Mouse (Mus musculus): ENCODE data around the gene Rint1. TPM values are rescaled to one million over a fixed set of nuclear protein-coding genes. Genes with fewer than 3 reads are reported as not detected.
"Not testable (repeated sequence)": the region's sequence is repeated elsewhere in the genome, so short reads cannot be mapped to it uniquely, and the experiment has no call there.

Rint1 gene
- total RNA-seq, 2 experiments from 2014 or later: 24.7 to 43.9 TPM

DNA sequence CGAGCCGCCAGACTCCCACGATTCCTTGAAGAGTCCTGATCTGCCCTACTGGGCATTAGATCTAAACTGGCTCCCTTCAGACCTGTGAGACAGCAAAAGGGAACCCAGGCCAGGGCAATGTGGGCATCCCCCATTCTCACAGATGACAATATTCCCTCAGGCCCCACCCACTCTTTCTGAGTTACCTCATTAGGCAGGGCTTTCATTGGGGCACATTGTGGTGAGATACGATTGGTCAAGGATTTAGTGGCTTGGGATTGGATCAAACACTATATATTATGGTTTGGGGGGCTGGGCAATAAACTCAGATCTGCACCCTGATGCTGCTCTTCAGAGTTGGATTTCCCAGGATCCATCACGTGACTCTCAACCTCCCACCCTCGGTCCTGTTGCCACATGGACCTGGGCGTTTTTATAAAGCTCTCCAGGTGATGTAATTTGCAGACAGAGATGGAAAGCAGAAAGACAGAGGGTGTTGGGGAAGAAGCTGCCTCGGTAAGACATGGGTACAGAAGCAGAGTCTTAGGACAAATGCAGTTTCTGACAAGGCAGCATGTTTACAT, 36.7 kb downstream of the Rint1 start:
- ATAC-seq (replicated peaks; ENCODE audit: low FRiP score, poor library complexity, severe bottlenecking): no peak

DNA sequence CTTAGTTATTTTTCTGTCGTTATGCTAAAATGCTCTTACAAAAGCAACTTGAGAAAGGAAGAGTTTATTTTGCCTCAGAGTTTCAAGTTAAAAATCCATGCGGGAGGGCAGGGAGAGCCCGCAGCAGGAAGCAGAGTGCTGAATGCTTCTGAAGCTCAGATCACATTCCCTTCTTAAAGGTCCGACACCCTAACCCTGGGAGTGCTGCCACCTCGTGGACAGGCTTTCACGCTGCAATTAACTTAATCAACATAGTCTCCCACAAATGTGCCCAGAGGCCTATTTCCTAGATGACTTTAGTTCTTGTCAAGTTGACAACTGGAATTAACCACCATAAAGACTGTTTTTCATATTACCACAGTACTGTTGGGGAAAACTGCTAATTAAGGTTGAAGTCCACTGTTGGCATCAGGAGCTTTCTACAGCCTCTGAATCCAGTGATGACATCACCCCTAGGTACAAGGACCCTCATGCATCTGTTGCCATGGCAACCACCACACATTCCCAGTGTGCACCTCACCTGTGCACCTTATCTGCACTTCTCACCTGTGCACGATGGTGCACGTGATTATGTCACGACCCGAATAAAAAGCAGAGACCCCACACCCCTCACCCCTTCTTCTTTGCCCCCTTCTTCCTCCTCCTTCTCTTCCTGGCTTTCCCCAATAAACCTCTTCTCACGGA, 39.0 kb downstream of the Rint1 start:
- peak; percentile 81 for ATAC-seq (replicated peaks; ENCODE audit: low FRiP score, poor library complexity, severe bottlenecking)

DNA sequence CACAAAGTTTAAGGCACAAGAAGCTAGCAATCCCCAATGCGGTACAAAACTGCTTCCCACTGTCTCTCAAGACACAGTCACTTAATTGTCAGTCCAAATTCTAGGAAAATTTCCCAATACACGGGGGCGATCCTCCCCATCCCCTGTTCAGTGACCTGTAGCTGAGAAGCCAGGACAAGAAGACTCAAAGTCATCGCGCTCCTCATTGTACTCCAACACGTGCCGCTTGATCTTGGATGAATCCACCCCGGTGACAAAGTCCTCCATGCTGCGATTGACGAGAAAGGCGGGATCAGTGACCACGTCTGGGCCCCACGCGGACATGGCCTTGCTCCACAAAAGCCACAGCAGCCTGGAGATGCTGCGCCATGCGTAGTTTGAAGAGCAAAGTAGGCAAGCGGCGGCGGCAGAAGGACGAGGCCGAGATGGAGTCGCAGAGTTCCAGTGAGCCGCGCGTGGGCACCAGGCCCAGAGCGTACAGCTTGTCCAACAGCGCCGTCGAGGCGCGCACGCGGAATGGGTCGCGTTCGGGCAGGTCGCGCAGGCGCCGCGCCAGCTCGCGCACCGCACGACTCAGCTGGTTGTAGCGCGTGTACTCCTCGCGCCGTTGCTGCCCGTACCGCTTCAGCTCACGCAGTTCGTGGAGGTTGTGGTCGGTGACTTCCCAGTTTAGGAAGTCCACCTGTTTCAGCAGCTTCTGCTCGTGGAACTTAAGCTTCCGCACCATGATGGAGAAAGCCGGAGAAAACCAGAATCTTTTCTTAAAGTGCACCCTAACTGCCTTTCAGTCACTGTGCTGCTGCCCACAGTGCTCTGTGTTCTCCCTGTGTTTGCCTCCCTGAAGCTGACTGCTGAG, 43.6 kb downstream of the Rint1 start:
- ATAC-seq (replicated peaks; ENCODE audit: low FRiP score, poor library complexity, severe bottlenecking): no peak

DNA sequence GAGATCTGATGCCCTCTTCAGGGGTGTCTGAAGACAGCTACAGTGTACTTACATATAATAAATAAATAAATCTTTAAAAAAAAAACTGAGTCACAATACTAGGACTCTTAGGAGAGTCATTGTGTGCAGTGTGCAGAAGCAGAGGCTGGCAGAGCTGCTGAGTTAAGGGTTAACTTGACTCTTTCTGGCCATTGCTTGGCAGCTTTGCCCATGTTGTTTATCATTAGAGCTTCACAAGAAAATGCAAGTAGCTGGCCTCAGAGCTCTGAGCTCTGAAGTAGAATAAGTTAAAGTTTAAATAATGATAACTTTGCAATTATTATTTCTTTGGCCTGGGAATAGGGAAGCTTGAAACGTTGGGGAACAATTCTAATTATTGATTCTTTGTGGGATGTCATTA, 48.2 kb downstream of the Rint1 start:
- not testable (repeated sequence) for ATAC-seq (replicated peaks; ENCODE audit: low FRiP score, poor library complexity, severe bottlenecking)

DNA sequence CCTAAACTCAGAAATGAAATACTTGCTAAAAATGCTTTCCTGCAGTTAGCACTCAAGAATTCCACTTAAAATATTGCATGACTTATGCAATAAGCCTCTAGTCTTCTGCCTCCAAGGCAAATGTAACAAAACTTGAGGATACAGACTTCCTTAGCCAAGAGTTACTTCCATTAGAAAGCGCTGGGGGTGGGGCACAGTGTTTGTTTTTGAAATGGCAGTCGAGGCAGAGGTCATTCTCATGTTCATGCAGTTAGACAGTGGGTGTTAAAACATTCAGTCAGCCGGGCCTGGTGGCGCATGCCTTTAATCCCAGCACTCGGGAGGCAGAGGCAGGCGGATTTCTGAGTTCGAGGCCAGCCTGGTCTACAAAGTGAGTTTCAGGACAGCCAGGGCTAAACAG, 50.6 kb downstream of the Rint1 start:
- no peak for ATAC-seq (replicated peaks; ENCODE audit: low FRiP score, poor library complexity, severe bottlenecking)

DNA sequence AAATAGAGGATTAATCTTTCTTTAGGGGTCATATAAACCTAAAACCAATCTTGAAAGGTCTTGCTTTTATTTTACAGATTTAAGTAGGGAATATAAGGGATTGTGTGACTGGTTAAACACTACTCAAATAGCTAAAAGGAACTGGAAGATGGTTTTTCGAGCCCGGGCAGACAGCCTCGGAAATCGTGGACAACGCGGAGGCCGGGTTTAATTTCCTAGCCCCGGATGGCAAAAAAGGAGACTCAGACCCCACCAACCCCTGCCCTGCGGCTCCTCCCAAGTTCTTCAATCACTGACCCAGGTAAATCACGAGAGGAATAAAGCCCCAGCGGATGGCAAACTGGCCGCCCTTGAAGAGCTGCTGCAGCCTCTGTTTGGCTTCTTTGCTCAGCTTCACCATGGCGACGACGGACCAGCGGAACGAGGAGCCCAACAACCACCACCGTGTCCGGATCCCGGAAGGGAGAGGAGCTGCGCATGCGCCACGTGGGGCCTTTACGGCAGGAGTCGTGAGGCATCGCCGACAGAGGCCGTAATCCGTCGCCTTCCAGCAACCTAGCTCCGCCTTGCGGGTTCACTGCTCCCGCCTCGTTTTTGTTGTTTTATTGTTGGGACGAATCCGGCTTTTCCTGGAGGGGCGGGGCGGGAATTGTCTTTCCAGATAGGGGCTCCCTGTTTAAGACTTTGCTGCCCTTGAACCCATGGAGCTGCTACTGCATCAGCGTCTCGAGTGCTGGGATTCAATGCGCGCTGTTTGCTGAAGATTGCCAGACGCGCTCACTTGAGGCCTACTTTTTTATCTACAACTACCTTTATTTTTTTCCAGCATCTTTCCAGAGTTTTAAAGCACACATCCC, 56.4 kb downstream of the Rint1 start, which contains the start of gene Tomm7:
Tomm7 (minus strand) TSS at position 488 of the 857 bp plus-strand sequence.
- peak; percentile 96 for ATAC-seq (replicated peaks; ENCODE audit: low FRiP score, poor library complexity, severe bottlenecking)

DNA sequence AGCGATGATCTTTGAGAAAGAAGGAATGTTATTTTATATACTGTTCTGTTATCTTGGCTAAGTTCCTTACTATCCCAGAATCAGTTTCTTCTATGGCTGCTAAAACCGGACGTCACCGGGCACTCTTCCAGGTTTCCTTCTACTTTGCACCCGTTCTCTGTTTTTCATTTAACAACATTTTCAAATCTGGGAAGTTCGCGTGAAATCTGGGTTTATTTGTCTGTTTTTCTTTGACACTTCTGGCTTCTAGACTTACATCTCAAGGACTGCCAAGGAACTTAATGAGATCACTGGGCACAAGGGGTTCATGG, 57.0 kb downstream of the Rint1 start:
- ATAC-seq (replicated peaks; ENCODE audit: low FRiP score, poor library complexity, severe bottlenecking): peak; percentile 28; the same call in 1 of the 2 replicates

DNA sequence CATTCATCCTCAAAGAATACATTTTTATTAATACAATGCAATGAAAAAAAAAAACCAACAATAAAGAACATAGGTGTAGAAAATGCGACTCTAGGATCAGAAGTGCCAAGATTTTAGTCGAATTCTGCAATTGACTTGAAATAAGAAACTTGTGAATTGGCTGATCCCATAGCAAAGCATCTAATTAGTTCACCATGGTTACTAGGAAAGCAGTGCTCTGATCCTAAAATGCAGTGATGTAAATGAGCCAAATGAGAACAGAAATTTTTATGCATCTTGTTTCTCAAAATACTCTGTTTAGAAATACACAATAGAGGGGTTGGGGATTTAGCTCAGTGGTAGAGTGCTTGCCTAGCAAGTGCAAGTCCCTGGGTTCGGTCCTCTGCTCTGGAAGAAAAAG, 57.6 kb downstream of the Rint1 start:
- no peak for ATAC-seq (replicated peaks; ENCODE audit: low FRiP score, poor library complexity, severe bottlenecking)

DNA sequence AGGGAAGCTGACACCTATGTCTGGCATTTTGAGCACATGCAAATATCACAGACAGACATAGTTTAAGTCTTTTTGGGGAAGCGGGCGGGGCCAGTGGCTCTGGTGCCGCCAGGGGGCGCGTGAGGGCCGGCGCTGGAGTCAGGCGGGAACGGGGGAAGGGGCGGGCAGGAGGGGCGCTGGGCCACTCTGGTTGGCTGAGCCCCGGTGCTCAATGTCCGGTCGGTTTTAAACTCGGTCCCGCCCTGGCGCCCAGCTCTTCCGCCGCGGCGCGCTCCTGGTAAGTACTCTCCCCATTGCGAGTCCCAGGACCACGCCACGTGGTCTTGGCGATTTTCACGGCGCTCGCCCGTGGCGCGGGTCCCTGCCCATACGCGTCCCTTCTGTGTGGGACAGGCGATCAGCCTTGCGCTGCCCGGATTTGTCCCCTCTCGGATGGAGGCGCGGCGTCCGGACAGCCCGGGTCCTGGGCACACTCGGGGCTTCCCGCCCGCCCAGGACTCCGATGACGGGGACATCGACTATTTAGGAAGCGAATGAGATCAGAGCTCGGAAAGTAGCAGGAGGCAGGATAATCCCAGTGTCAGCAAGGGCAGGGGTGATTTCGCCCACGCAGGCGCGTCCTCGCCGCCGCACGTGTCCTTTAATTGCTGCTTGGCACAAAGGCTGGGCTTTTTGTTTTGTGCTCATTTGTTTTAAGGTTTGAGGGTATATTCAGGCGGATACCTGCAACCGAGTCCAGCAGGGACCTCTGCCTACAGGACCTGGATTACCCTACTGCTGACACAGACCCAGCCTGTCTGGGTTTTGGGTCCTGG, 63.0 kb downstream of the Rint1 start:
- ATAC-seq (replicated peaks; ENCODE audit: low FRiP score, poor library complexity, severe bottlenecking): peak; percentile 91

DNA sequence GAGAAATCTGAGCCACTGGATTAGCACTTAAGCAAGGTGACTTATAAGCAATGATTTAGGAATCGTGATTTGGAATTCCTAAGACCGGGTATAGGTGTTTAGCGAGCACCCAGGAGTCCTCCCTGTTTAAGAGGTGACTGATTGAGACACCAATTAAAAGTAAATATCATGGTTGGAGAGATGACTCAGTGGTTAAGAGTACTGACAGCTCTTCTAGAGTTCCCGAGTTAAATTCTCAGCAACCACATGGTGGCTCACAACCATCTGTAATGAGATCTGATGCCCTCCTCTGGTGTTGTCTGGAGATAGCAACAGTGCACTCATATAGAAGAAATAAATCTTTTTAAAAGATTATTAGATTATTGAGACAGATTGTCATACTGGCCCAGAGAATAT, 63.6 kb downstream of the Rint1 start:
- ATAC-seq (replicated peaks; ENCODE audit: low FRiP score, poor library complexity, severe bottlenecking): not testable (repeated sequence)

DNA sequence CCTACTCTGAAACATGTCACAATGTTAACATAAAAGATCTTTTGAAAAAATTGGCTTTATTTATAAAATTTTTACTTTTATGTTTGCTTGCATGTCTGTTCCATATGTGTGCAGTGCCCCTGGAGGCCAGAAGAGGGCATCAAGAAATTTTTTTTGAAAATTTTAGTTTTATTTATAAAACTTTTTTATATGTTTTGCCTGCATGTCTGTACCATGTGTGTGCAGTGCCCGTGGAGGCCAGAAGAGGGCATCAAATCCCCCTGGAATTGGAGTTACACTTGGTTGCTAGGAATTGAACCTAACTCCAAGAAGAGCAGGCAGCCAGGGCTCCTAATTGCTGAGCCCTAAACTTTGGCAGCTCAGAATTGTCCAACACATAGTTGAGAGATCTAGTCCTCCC, 65.4 kb downstream of the Rint1 start:
- ATAC-seq (replicated peaks; ENCODE audit: low FRiP score, poor library complexity, severe bottlenecking): not testable (repeated sequence)

DNA sequence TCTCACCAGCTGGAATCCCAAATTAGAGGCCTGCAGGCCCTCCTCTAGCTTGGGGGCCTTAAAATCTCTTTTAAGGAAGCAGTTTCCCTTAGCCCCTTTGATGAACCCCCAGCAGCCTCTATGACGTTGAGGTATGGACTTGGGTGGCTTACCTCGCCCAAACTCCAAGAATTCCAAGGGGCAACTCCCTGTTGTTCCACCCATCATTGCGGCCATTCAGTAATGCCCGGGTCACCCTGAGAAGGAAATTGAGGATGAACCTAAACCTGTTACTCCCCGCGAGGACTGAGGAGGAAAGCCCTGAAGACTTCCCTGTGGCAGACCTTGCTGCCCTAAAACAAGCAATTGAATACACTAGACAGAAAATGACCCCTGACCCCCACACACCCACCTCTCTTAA, 68.0 kb downstream of the Rint1 start:
- no peak for ATAC-seq (replicated peaks; ENCODE audit: low FRiP score, poor library complexity, severe bottlenecking)

DNA sequence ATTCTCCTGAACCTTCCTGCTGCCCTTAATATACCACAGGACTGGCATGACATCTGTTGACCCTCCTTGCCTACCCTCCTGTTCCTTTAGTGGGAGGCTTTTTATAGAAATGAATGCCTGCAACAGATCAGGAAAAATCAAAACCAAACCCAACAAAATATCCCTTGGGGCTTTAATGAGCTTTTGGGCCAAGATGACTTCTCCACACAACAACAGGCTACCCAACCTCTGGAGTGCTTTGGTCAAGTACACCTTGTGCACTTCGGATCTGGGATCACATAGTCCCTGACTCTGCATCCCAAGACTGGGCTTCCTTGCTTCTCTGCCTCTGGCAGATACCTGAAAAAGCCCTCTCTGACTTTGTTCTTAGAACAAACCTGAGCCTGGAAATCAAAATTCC, 68.7 kb downstream of the Rint1 start:
- ATAC-seq (replicated peaks; ENCODE audit: low FRiP score, poor library complexity, severe bottlenecking): no peak

DNA sequence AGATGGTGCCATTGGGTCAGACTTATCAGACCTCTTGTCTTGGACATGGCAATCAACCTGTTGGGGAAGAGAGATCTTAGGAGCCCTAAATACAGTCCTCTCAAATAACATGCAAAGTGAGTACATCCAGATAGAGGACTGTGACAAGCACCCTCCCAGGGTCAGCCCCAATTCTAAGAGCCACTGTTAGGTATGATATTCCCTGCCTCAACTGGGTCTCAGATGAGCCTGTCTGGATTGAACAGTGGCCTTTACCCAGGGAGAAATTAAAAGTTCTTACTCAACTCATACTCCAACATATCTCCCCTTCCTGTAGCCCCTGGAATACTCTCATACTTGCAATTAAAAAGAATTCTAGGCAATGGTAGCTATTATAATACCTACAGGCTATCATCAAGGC, 69.7 kb downstream of the Rint1 start:
- no peak for ATAC-seq (replicated peaks; ENCODE audit: low FRiP score, poor library complexity, severe bottlenecking)

DNA sequence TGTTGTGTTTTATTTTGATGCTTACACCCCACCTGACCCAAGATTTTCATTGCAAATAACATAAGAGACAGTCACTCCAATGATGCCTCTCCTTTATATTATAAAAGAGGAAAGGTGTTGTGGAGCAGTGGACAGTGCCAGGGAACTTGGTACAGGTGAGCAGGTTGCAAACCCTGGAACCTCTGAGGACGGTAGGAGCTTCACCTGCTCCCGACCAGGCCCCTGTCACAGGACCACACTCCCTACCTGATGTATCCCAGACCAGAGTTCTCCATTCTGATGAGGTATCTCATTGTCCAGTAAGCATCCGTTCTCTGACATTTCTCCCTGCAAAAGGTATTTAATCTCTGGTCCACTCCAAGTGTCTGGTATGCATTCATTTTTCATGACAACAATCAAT, 70.5 kb downstream of the Rint1 start:
- no peak for ATAC-seq (replicated peaks; ENCODE audit: low FRiP score, poor library complexity, severe bottlenecking)

DNA sequence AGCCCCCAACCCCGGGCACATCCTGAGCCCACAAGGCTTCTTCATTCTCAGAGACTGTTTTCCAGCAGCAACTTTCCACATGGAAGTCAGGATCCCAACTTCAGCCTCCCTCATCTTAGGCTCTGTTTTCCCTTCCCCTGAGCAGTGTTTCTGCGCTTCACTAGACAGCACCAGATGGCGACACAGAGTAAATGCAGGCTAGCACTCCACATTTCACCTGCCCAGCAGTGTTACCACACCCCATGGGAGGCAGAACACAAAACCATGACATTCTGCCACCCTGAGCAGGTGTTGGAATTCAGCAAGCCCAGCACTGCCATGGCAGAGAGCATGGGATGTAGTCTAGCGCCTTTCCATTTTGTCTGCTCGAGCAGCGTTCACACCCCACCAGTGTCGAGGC, 71.1 kb downstream of the Rint1 start:
- no peak for ATAC-seq (replicated peaks; ENCODE audit: low FRiP score, poor library complexity, severe bottlenecking)

DNA sequence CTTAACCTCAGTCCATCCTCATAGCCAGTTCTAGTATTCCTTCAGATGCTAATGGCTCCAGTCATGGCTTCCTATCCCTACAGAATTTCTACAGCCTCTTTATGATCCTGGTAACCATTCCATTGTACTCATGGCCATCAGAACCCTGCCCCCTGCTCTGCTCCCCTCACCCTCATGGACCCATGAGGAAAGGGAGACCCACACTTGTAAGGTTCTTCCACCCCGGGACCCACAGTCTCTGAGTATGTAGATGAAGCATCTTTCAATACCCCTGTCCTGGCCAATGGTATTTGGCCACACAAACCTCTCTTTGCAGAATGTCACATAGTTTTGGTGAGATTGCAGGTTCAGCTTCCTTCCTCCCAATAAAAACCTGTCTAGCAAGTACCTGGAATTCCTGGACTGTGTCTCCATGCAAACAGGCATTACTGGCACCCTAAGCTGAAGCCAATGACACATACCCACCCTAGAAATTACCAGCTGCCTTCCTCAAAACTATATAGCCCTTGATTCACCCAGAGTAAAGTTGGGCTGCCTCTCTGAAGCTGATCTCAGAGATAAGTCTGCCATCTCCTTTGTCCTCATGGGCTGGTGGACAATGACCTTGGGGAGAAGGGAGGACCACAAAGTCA, 71.7 kb downstream of the Rint1 start:
- ATAC-seq (replicated peaks; ENCODE audit: low FRiP score, poor library complexity, severe bottlenecking): no peak

DNA sequence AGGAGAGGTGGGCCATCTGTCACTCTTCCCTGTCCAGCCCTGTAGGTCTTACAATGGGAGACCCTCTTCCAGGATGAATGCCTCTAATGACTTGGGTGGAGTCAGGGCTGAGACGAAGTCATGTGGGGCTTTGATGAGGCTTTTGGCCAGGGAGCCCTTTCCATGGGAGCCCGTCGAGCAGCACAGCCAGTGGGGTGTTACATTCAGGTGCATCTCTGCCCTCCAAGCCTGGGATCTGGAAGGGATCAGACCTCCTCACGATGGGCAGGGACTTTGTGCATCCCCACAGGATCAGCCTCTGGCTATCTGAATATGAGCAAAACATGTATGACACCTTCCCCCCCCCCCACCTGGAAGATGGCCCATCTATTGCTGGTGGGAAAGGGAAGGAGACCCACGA, 72.4 kb downstream of the Rint1 start:
- no peak for ATAC-seq (replicated peaks; ENCODE audit: low FRiP score, poor library complexity, severe bottlenecking)

DNA sequence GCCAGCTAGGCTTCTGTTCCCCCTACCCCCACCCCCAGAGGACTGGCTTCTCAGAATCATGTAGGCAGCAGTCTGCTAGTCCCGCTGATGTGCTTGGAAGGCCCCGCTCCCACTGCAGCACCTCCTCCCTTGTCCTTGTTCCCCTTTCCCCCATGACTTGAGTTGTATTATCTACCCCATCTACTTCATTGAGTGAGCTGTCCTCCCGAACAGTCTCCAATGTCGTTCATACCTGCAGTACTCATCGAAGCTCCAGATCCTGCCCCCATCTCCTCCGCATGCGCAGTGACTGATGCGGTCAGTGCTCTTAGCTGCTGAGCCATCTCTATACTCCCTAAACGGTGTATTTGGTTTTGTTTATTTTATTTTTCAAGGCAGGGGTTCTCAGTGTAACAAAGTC, 74.2 kb downstream of the Rint1 start:
- ATAC-seq (replicated peaks; ENCODE audit: low FRiP score, poor library complexity, severe bottlenecking): no peak

All from erythroid progenitor cell, adult 5-6 weeks (primary cell).